Mouse (Mus musculus) adrenal gland, adult 8-10 months (tissue): ENCODE data around the gene Ddt. TPM values are rescaled to one million over a fixed set of nuclear protein-coding genes. Genes with fewer than 3 reads are reported as not detected.

Experiments
- DNase-seq: peaks from one replicate; pipeline ENCODE4 v3.0.0; 2022
- total RNA-seq, 4 experiments: library from RNA; stranded (reverse); gene quantifications; 2 replicates each; pipeline ENCODE4 v1.2.4; 2022

Ddt gene
- 100 to 1,000 TPM in 2 of 4 experiments, 10 to 100 TPM in 2; 85.8 to 143 (median 110) TPM for total RNA-seq

- DNase-seq, result peak; percentile 82
Measured at GRCm38 (mm10) chr10:75772795-75773664, at the start of gene Ddt. Gene Ddt, minus strand, starts transcription at chr10:75773414.

GRCm38 (mm10) chr10:75822443-75822842, 49.2 kb upstream of the Ddt start, which contains the start of gene Gstt4:
Gene Gstt4, minus strand, starts transcription at chr10:75822543.
- no peak for DNase-seq

GRCm38 (mm10) chr10:75819882-75820281, 46.7 kb upstream of the Ddt start:
- no peak for DNase-seq

GRCm38 (mm10) chr10:75818641-75819040, 45.4 kb upstream of the Ddt start:
- no peak for DNase-seq

GRCm38 (mm10) chr10:75804217-75804616, 31.0 kb upstream of the Ddt start:
- DNase-seq, result no peak

- peak; percentile 52 for DNase-seq
Measured at GRCm38 (mm10) chr10:75798176-75798696, 25.0 kb upstream of the Ddt start, which contains the start of gene Gstt1. Gene Gstt1, minus strand, starts transcription at chr10:75798584.

- peak; percentile 37 for DNase-seq
Measured at GRCm38 (mm10) chr10:75797619-75798175, 24.5 kb upstream of the Ddt start.

- DNase-seq, result no peak
Measured at GRCm38 (mm10) chr10:75796731-75797516, 23.7 kb upstream of the Ddt start.

GRCm38 (mm10) chr10:75794880-75795279, 21.7 kb upstream of the Ddt start:
- DNase-seq, result no peak

- no peak for DNase-seq
Measured at GRCm38 (mm10) chr10:75790773-75791172, 17.6 kb upstream of the Ddt start.

GRCm38 (mm10) chr10:75789841-75790240, 16.6 kb upstream of the Ddt start:
- no peak for DNase-seq

GRCm38 (mm10) chr10:75789081-75789735, 16.0 kb upstream of the Ddt start:
- no peak for DNase-seq

GRCm38 (mm10) chr10:75788277-75788676, 15.1 kb upstream of the Ddt start:
- DNase-seq, result no peak

- DNase-seq, result no peak
Measured at GRCm38 (mm10) chr10:75785442-75785841, 12.2 kb upstream of the Ddt start.

GRCm38 (mm10) chr10:75780769-75781578, 7.8 kb upstream of the Ddt start, which contains the start of the genes Gm20441 and Gstt3:
Gene Gm20441, minus strand, starts transcription at chr10:75780954.
Gene Gstt3, minus strand, starts transcription at chr10:75781414.
- peak; percentile 75 for DNase-seq

GRCm38 (mm10) chr10:75779206-75780174, 6.3 kb upstream of the Ddt start:
- DNase-seq, result no peak

GRCm38 (mm10) chr10:75777885-75778284, 4.7 kb upstream of the Ddt start:
- DNase-seq, result no peak

GRCm38 (mm10) chr10:75776562-75776961, 3.3 kb upstream of the Ddt start:
- DNase-seq, result no peak

- DNase-seq, result no peak
Measured at GRCm38 (mm10) chr10:75774587-75774986, 1.4 kb upstream of the Ddt start.

- no peak for DNase-seq
Measured at GRCm38 (mm10) chr10:75774102-75774501, 888 bp upstream of the Ddt start.
